Mouse (Mus musculus): Measurements from ENCODE around the gene Rnf214. TPM values are rescaled to one million over a fixed set of nuclear protein-coding genes. Genes with fewer than 3 reads are reported as not detected.
"Not testable (repeated sequence)": the region's sequence is repeated elsewhere in the genome, so short reads cannot be mapped to it uniquely, and the experiment has no call there.

The Rnf214 gene
- total RNA-seq, 2 experiments from 2014 or later = 73.9 to 76.4 TPM

DNA sequence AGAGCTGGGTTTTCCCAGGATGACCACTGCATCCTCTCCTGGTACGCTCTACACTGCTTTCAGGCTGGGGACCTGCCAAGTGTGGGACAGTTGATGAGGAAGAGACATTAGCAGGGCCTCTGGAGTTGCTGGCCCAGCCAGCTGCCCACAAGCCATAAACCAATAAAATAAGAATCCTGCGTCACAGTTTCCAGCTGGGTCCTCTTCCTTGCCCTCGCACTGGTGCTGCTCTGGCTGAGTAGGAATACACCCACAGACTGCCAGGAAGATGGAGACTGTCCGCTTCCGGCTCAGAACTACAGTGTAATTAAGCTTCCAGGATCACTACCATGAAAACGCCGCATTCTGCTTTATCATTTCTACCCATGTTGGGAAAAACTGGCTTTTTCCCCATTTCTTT lies 44.9 kb downstream of the Rnf214 start:
- intact Hi-C loops (cut with DNase I) = no loop called here
- no peak for DNase-seq (ENCODE audit: extremely low spot score in 1 of 2, low spot score in 2 of 2)

DNA sequence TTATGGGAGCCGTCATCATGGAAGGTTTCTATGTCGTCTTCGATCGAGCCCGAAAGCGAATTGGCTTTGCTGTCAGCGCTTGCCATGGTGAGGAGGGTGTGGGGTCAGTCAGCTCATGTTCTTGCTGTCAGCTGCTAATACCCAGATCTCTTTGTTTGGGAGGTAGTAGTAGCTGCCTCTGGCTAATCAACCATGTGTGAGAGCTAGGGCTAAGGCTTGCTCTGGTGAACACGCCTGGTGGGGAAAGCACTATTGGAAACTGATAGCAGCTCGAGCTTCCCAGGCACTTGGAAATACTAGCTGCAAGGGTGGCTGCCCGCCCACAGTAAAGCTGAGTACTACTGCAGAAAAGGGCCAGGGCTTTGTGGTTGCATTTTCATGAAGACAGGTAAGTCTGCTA lies 47.3 kb downstream of the Rnf214 start:
- no peak for DNase-seq (ENCODE audit: extremely low spot score in 1 of 2, low spot score in 2 of 2)
- intact Hi-C loops (cut with DNase I) = no loop called here

DNA sequence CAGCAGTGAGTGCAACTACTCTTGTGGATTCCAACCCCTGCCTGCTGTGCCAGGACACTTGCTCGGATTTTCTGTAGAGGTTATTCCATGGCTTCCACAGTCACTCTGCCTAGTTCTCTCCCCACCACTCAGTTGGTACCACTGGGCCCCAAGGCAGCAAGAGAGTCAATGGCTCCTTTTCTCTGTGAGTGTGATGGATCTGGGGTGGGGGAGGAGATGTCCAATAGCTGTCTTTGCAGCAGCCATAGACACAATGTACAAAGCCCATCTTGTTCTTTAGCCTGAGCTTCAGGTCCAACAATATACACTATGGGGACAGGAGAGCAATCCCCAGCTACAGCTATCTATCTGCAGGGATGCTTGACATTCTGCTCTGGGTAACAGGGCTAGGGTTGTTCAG lies 52.6 kb downstream of the Rnf214 start:
- DNase-seq (ENCODE audit: extremely low spot score in 1 of 2, low spot score in 2 of 2) = no peak
- intact Hi-C loops (cut with DNase I) = no loop called here

DNA sequence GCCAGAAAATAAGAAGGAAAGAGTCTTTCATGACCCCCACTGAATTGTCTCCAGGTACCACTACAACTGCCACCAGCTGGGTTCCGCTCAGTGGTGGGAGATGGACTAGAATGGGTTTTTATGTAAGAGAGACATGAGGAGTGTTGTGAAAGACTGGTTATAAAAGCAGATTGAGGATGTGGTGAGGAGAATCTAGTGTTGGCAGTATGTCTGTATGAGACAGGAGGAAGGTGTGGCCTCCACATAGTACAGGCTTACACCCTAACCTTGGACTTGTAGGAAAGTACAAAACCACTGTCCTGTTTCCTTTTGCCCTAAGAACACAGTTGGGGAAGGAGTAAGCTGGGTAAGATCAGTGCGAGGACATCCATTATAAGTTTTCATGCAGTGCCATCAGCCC lies 53.0 kb downstream of the Rnf214 start:
- DNase-seq (ENCODE audit: extremely low spot score in 1 of 2, low spot score in 2 of 2) = no peak
- intact Hi-C loops (cut with DNase I) = no loop called here

DNA sequence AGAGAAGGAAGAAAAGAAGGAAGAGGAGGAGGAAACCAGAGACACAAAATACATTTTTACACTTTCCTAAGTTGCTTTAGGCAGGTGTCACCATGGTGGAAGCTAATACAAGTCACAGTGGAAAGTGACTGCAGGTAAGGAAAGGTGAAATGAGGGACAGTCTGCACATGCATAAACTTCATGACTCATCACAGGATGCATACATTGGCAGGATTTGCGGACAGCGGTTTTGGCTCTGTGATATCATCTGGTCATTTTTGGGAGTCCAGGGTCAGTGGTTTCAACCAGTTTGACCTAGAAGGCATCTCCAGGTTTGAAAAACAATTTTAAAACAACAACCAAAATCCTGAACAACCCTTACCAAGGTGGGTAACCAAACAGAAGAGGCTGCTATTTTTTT lies 54.9 kb downstream of the Rnf214 start:
- intact Hi-C loops (cut with DNase I) = no loop called here
- DNase-seq (ENCODE audit: extremely low spot score in 1 of 2, low spot score in 2 of 2) = no peak

DNA sequence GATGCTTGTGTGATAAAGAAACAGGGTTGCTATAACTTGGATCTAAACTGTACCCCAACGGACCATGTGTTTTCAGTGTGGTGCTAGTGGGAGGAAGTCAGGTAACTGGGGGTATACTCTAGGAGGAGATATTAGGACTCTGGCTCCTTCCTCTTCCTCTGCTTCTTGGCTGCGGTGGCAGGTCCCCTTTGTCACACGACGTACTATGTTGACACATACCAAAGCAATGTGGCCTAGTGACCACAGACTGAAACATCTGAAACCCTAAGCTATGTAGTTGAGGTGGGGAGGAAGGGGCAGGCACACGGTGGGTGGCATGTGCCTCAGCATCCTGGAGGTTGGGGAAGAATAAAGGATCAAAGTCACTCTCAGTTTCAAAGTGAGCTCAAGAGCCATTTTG lies 55.4 kb downstream of the Rnf214 start:
- no peak for DNase-seq (ENCODE audit: extremely low spot score in 1 of 2, low spot score in 2 of 2)
- intact Hi-C loops (cut with DNase I) = no loop called here

DNA sequence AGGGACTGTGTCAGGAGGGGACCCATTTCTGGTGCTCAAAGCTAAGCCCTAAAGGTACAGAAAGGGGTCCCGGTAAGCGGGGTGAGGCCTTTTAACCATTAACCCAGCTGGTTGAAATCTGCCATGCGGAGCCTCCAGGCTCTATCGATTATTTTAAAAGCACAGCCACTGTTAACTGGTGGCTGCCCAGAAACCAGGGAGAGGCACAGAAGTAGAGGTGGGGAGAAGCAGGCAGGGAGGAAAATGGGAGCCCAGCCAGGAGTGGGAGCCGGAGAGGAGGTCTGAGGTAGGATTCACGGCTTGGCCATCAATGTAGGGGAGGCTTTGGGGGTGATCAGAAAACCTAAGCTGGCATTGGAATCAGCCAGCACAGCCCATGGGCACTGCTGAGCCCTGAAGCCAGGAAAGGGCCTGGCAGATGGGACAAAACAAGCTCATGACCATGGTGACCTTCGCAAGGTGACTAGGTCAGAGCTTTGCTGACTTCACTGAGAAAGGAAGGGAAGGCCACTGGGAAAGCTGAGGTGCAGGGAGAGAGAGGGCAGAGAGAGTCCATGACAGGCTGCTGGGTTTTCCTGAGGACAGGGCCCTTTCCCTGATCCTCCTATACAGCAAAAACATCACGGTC lies 56.1 kb downstream of the Rnf214 start:
- DNase-seq (ENCODE audit: extremely low spot score in 1 of 2, low spot score in 2 of 2) = peak in 1 of 2 experiments; percentile 47
- intact Hi-C loops (cut with DNase I) = no loop called here

DNA sequence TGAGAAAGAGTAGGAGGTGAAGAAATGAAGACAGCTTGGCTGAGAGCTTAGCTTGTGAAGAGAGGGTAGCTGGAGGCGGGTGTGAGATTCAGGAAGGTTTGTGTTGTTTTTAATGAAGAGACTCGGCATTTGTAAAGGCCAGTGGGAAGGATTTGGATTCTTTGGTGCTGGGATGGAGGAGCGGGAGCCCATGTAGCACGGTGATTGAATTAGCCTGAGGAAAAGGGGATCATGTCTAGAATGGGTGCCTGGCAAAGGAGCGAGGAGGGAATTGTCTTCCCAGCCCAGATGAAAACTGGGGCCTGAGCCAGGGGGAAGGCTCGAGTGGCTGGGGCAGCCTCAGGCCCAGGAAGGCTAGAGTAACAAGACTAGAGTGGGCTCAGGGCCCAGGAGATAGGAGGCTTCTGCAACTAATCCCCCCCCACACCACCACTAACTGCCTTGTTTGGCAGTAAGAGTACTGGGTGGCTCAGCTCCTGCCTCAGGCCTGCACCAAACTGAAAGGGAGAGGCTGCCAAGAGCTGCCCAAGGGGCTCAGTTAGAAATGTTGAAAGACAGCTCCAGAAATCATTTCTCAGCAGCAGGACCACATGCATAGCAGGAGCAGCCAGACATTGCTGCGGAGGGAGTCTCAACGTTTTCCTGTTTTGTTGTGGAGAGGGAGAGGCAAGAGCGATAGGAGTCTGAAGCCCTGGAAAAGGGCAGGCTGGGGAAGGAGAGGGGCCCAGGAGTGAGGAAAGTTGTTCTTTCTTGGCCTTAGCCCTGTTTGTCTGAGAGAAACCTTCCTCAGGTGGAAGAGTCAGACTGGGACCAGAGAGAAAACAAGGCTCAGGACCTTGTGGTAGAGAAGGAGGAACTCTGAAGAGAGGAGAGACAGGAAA lies 56.9 kb downstream of the Rnf214 start:
- DNase-seq (ENCODE audit: extremely low spot score in 1 of 2, low spot score in 2 of 2) = peak; percentile 56 to 57

DNA sequence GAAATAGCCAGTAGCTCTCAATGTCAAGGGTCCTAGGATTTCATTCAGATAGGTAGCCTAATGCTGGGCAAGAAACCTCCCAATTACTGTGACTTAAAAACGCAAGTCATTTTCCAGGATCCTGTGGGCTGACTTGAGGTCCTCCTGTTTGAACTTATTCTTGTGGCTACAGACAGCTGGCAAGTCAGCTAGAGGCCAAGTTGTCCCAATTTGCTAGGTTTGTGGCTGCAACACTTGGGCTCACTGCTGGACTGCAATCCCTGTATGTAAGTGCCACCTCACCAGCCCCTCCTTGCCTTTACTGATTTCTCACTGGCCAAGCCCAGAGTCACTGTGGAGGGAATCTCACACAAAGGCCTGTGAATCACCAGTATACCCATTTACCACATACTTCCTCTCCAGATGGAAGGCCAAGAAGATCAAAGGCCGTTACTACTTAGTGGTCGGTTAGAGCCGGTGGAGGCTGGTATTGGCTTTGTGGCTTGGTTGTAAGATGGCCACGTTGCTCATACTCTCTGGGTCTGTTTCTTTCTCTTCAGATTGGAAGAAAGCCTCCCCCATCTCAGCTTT lies 59.7 kb downstream of the Rnf214 start:
- intact Hi-C loops (cut with DNase I) = no loop called here
- DNase-seq (ENCODE audit: extremely low spot score in 1 of 2, low spot score in 2 of 2) = no peak

More for the DNA sequence above, 56.9 kb downstream of the Rnf214 start:
- intact Hi-C loops (cut with DNase I) = no loop called here

DNA sequence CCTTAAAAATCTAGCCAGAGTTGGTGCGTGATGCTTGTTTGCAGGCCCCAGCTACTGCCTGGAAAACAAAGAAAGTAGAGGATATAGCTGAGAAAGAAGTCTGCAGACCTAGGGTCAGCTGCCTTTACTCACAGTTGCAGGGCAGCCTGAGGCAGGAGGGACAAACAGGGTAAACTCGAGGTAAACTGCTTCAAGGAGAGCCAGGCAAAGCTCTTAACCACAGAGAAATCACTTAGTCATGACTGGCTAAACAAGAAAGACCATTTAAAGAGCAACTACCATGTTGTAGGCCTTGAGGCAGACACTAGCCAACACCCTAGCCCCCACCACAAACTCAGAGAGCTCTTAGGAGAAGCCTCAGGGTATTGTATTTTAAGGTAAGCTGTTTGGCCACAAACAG lies 60.5 kb downstream of the Rnf214 start:
- intact Hi-C loops (cut with DNase I); DNase-seq (ENCODE audit: extremely low spot score in 1 of 2, low spot score in 2 of 2): not testable (repeated sequence)

DNA sequence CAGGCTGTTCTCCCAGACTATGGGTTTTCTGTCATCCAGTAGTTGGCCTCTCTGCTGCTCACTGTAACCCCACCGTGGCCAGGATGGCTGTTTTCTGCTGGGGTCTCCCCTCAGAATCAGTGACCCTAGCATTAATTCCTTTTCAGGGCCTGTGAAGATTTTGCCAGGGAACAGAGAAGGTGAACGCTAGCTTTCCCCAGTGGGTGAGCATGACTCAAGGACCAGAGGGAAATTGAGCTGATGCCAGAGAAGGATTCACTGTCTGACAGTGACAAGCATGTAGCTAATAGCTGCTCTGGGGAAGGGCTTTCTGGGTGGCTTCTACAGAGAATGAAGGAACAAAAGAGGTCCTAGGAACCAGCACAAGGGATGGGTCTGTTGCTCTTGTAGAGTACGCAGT lies 61.2 kb downstream of the Rnf214 start:
- intact Hi-C loops (cut with DNase I) = no loop called here
- DNase-seq (ENCODE audit: extremely low spot score in 1 of 2, low spot score in 2 of 2) = no peak

DNA sequence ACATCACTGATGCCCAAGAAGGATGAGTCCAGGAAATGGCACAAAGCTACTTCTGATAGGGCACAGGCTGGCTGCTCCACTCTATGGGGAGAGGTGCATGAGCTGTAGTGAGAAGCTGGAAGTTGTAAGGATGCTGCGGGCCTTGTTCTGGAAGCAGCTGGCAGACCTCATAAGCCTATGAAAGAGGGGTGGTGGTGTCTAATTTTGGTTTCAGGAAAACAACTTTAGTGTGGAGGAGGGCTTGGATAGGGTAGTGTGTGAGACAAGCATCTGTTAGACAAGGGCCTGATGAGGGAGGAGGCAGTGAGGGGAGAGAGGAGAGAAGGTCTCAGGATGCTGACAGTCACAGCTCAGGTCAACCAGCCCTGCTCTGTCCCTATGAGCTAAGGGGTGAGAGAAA lies 62.9 kb downstream of the Rnf214 start:
- intact Hi-C loops (cut with DNase I) = no loop called here
- DNase-seq (ENCODE audit: extremely low spot score in 1 of 2, low spot score in 2 of 2) = no peak

DNA sequence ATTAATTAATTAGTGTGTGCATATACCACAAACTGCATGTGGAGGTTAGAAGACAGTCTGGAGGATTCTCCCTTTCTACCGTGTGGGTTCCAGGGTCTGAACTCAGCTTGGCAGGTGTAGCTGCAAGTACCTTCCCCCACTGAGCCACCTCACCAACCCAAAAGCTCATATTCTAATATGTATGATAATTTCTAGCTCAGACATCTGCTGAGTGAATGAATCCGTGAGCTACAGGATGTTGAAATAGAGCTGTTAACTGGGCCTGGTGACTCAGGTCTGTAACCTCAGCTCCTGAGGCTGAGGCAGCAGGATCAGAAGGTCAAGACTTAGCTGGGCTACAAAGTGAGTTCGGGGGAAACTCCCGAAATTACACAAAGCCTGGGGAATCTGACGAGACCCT lies 63.7 kb downstream of the Rnf214 start:
- DNase-seq (ENCODE audit: extremely low spot score in 1 of 2, low spot score in 2 of 2) = no peak
- intact Hi-C loops (cut with DNase I) = no loop called here

DNA sequence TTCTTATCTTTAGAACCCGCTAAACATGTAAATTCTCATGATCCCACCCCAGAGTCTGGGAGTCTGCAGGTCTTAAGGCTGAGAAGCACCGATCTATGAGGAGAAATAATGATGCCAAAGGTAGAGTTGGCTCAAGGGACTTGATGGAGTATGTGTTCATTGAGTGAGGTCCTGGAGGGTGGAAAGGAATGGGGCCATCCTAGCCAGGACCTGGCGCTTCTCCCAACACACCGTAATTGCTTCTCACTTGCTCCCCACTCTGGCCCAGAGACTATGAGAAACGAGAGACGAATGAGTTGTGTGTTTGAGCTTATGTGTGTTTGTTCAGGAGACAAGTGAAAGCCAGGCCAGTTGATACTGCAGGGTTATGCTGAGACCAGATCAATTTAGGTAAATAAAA lies 65.3 kb downstream of the Rnf214 start:
- intact Hi-C loops (cut with DNase I) = no loop called here
- DNase-seq (ENCODE audit: extremely low spot score in 1 of 2, low spot score in 2 of 2) = no peak

DNA sequence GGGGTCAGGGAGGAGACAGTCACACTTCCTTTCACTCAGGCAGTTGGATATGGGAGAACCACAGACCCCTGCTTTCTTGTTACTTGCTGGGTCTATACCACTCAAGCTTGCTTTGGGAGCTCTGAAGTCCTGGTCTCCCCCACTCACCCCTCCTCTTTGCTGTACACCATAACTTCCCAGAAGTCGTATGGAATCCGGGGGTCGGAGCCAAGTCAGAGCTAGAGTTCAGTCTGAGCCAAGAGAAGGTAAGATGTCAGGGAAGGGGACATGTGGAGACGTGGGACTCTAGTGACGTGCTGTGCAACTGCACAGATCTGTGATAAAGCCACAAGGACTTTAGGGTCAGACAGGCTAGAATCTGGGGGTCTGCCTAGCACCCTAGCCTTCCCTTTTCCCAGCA lies 66.4 kb downstream of the Rnf214 start:
- intact Hi-C loops (cut with DNase I) = no loop called here
- DNase-seq (ENCODE audit: extremely low spot score in 1 of 2, low spot score in 2 of 2) = no peak

DNA sequence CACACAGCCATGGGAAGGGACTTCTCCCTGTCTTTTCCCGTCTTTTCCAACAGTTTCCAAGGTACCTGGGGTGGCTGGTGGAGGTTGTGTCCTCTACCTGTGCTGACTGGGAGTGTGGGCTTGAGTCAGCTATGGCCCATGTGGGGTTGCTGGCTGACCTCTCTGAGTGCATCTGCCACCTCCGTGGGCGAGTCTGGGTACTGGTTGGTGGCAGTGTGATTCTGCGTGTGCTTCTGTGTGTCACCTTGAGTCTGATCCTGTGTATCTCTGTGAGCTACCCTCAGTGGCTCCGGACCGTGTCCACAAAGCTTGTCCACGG lies 66.8 kb downstream of the Rnf214 start:
- DNase-seq (ENCODE audit: extremely low spot score in 1 of 2, low spot score in 2 of 2) = no peak
- intact Hi-C loops (cut with DNase I) = loop anchor here (10.0 kb wide), 1 partner anchor 425 kb away; no protein-coding TSS in a partner anchor

DNA sequence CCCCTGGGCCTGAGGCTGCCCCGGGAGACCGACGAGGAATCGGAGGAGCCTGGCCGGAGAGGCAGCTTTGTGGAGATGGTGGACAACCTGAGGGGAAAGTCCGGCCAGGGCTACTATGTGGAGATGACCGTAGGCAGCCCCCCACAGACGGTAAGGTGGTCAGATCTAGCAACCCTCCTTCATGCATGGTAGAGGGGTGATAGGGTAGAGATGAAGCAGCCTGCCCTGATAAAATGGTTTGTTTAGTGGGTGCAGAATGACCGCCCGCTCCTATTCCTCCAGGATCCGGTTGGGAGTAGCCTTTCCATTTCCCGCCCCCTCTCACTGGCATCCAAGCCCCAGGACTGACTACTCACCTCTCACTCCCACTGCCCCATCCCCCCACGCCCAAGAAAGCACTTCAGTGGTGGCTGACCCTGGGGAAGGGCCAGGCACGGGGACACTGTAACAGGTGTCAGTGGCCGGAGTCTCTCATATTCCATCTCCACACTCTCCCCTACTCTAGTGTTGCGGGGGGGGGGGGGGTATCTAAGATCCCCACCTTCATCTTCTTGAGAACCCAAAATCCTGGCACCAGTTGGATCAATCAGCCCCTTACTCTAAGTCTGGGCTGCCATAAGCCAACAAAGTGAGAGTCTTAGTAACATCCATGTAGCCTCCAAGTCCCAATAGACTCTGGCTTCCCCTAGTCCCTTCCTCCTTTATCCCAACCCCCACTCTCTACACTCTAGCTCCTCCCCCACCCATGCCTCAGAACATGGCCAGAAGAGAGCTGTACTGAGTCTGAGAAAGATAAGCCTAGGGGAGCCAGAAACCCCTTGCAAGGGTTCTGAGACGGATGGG lies 67.4 kb downstream of the Rnf214 start:
- intact Hi-C loops (cut with DNase I) = loop anchor here (10.0 kb wide), 1 partner anchor 425 kb away; no protein-coding TSS in a partner anchor
- peak in 1 of 2 experiments; percentile 59 for DNase-seq (ENCODE audit: extremely low spot score in 1 of 2, low spot score in 2 of 2)

DNA sequence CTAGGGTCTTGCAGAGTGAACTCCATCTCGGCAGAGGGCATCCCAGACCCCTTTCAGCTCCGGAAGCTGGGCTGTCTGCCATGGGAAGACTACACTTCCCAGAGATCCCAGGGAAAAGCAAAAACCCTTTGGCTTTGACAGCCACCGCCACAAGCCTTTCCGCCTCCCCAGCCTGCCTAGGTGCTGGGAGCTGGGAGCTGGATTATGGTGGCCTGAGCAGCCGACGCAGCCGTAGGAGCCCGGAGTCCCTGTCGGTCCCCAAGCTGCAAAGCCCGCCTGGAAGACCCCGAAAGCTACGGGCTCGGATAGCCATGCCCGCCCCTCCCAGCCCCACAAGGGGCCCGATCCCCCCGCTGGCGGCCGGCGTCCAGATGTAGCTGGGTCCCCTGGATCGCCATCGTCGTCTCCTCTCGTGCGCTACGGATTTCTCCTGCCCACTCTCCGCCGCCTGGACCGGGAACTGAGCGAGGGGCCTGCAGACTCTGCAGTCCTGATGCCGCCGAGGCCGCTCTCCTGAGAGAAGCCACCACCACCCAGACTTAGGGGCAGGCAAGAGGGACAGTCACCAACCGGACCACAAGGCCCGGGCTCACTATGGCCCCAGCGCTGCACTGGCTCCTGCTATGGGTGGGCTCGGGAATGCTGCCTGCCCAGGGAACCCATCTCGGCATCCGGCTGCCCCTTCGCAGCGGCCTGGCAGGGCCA lies 68.1 kb downstream of the Rnf214 start, which contains the start of gene Bace1:
Gene Bace1, plus strand, starts transcription at position 147 of the 705 bp plus-strand sequence.
- DNase-seq (ENCODE audit: extremely low spot score in 1 of 2, low spot score in 2 of 2) = peak; percentile 92 to 93
- intact Hi-C loops (cut with DNase I) = loop anchor here (10.0 kb wide), 1 partner anchor 424 kb away; no protein-coding TSS in a partner anchor
